Mouse (Mus musculus) leukemia stem cell, adult 10-12 weeks (primary cell): ENCODE results near the gene Hcn4. TPM values are rescaled to one million over a fixed set of nuclear protein-coding genes. Genes with fewer than 3 reads are reported as not detected.

ENCODE experiments used
- polyA plus RNA-seq: library from polyadenylated mRNA; stranded (reverse); fragments of >175 nt; gene quantifications from 2 replicates; pipeline ENCODE4 v1.2.3, GENCODE M21; 2012; ENCODE audit warnings: low replicate concordance

The Hcn4 gene
- polyA plus RNA-seq: 0.03 TPM in 1 of 2 replicates, not detected in the other

DNA sequence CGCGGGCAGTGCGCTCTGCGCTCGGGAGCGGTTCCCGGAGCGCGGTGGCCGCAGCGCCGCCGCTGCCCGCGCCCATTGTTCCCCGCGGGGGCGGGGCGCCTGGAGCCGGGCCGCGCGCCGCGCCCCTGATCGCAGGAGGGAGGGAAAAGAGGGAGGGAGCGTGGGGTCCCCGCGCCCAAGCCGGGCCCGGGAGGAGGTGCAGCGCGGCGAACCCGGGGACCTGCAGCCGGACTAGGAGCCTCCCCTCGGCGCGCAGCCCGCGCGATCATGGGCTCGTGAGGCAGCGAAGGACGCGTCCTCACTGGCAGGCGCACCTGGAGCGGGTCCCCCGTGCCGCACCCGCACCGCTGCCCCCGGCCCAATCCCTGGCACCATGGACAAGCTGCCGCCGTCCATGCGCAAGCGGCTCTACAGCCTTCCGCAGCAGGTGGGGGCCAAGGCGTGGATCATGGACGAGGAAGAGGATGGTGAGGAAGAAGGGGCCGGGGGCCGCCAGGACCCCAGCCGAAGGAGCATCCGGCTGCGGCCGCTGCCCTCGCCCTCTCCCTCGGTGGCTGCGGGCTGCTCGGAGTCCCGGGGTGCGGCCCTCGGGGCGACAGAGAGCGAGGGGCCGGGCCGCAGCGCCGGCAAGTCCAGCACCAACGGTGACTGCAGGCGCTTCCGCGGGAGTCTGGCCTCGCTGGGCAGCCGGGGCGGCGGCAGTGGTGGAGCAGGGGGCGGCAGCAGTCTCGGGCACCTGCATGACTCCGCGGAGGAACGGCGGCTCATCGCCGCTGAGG is at the start of gene Hcn4:
Hcn4 (plus strand) TSS at position 274 of the 779 bp plus-strand sequence.

Other genes starting within 250 kb of the Hcn4 start
- gene Nptn, start 241.2 kb upstream of the Hcn4 start, polyA plus RNA-seq: 150 and 227 TPM in 2 replicates
- not detected in 2 replicates for gene Rec114, start 79.4 kb upstream of the Hcn4 start, polyA plus RNA-seq
- 0.06 and 0.14 TPM in 2 replicates for gene Neo1, start 213.0 kb downstream of the Hcn4 start, polyA plus RNA-seq